Mouse (Mus musculus): ENCODE data around the gene Tdrd5. TPM values are rescaled to one million over a fixed set of nuclear protein-coding genes. Genes with fewer than 3 reads are reported as not detected.
A peak's percentile ranks its signal among the peaks of the same experiment; 100 is the strongest.

Tdrd5 gene
- total and polyA plus RNA-seq, 3 experiments: 3.4 to 4.1 TPM; not detected in 1

DNA sequence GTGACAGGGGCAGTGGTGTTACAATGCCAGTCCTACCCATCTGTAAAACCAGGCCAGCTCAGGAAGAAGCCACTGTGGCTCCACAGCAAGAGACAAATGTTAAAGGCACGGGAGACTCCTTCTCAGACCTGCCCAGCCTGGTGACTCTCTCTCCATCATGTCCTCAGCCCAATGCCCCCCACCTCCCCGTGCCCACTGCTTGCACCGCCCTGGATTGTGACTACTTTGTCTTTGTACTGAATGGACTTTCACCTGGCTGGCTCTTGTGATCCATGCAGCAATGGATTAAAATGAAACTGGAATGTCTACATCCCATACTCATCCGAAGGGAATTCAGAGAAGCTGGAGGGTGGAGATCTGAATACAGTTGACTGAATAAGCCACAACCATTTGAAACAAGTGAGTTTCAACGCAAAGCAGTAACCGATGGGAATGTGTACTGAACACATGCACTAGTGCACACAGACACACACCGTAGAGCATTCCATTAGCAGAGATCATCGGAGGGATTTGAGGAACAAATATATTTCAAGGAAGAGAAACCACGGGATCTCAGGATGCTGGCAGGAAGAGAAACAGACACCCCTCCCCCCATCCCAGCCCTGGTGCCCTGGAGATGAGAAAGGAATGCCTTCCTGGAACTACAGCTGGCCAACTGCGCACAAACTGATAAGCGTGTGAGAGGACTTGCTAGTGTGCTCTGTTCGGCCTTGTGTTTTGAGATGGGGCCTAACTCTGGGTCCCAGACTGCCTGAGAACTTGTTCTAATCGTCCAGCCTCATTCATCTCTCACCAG lies 81.1 kb downstream of the Tdrd5 start:
- no peaks in the 10 kb centered on the region for H3K9me3 ChIP-seq (replicated peaks; ENCODE audit: insufficient read depth, low read length)
- H3K27ac ChIP-seq (ENCODE audit: control insufficient read depth, low read depth, low read length): no peak overlapping the region
- TF ChIP-seq POLR2AphosphoS5 (IDR thresholded peaks at IDR 0.05; ENCODE audit: borderline replicate concordance, low read depth, low read length): no peak
- 0 out of 2 replicates have a peak, but pooled peaks have one; percentile 13 for TF ChIP-seq ETS1 (IDR thresholded peaks at IDR 0.05; ENCODE audit: low read depth, low read length)
- TF ChIP-seq TAL1 (IDR thresholded peaks at IDR 0.05; ENCODE audit: low read length): peak; percentile 55
- DNase-seq (ENCODE audit: low read depth, low spot score): no peak
- H3K9ac ChIP-seq (ENCODE audit: control insufficient read depth, low read depth, low read length, poor library complexity, severe bottlenecking): no peak overlapping the region
- no peak overlapping the region for H3K4me3 ChIP-seq (ENCODE audit: control insufficient read depth in 1 of 2, insufficient read depth in 1 of 2, low read depth in 2 of 2, low read length in 2 of 2)
- H3K27me3 ChIP-seq (ENCODE audit: control insufficient read depth in 1 of 2, insufficient read depth in 2 of 2, low read length in 2 of 2): no peaks in the 10 kb centered on the region
- no peaks in the 10 kb centered on the region for H3K79me2 ChIP-seq (ENCODE audit: control insufficient read depth, insufficient read depth, low read length, poor library complexity)
- 0 out of 4 replicates have a peak, but pooled peaks cover 0 to 2% of the 10 kb centered on the region in 2 experiments for H3K36me3 ChIP-seq (ENCODE audit: control insufficient read depth in 1 of 2, insufficient read depth in 2 of 2, low read length in 2 of 2)
- H3K4me1 ChIP-seq (ENCODE audit: control insufficient read depth in 1 of 2, insufficient read depth in 2 of 2, low read length in 2 of 2): peaks cover 0 to 7% of the 10 kb centered on the region in 2 experiments

DNA sequence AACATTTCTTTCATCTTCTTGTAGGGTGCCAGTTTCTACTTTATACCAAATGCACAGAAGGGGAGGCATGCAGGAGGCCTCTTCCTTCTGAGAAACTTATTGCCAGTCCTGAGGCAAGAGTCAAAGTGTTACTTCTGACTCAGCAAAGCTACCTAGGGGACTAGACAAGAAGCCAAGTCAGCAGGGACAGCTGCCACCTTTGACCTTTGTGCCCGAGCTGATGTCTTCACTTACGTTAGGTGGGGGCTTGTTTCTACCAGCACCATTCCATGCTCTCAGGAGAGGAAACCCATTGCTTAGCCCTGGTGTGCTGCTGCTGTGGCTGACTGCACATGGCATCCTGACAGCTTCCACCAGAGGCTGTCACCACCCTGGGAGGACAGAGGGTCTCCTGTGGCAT lies 82.1 kb downstream of the Tdrd5 start:
- TF ChIP-seq GABPA (IDR thresholded peaks at IDR 0.05; ENCODE audit: low read depth, low read length) (no peak), ELF1 (IDR thresholded peaks at IDR 0.05; ENCODE audit: low read depth, low read length) (no peak)
- peaks cover 0 to 7% of the 10 kb centered on the region in 2 experiments; a peak in 2 of 4 replicates for H3K36me3 ChIP-seq (ENCODE audit: control insufficient read depth in 1 of 2, insufficient read depth in 2 of 2, low read length in 2 of 2)
- H3K9ac ChIP-seq (ENCODE audit: control insufficient read depth, low read depth, low read length, poor library complexity, severe bottlenecking): no peak overlapping the region
- H3K9me3 ChIP-seq (replicated peaks; ENCODE audit: insufficient read depth, low read length): no peaks in the 10 kb centered on the region
- peaks cover 0 to 14% of the 10 kb centered on the region in 2 experiments for H3K4me1 ChIP-seq (ENCODE audit: control insufficient read depth in 1 of 2, insufficient read depth in 2 of 2, low read length in 2 of 2)
- DNase-seq (ENCODE audit: low read depth, low spot score): no peak
- H3K27ac ChIP-seq (ENCODE audit: control insufficient read depth, low read depth, low read length): no peak overlapping the region
- no peaks in the 10 kb centered on the region for H3K79me2 ChIP-seq (ENCODE audit: control insufficient read depth, insufficient read depth, low read length, poor library complexity)
- H3K27me3 ChIP-seq (ENCODE audit: control insufficient read depth in 1 of 2, insufficient read depth in 2 of 2, low read length in 2 of 2): no peaks in the 10 kb centered on the region
- no peak overlapping the region for H3K4me3 ChIP-seq (ENCODE audit: control insufficient read depth in 1 of 2, insufficient read depth in 1 of 2, low read depth in 2 of 2, low read length in 2 of 2)

- no peak overlapping the region for H3K4me3 ChIP-seq (ENCODE audit: control insufficient read depth in 1 of 2, insufficient read depth in 1 of 2, low read depth in 2 of 2, low read length in 2 of 2)
- H3K27ac ChIP-seq (ENCODE audit: control insufficient read depth, low read depth, low read length): no peak overlapping the region
- no peak overlapping the region for H3K9ac ChIP-seq (ENCODE audit: control insufficient read depth, low read depth, low read length, poor library complexity, severe bottlenecking)
- peaks cover 0 to 8% of the 10 kb centered on the region in 2 experiments; a peak in 2 of 4 replicates for H3K36me3 ChIP-seq (ENCODE audit: control insufficient read depth in 1 of 2, insufficient read depth in 2 of 2, low read length in 2 of 2)
- no peak for DNase-seq (ENCODE audit: low read depth, low spot score)
- peaks cover 0 to 16% of the 10 kb centered on the region in 2 experiments for H3K4me1 ChIP-seq (ENCODE audit: control insufficient read depth in 1 of 2, insufficient read depth in 2 of 2, low read length in 2 of 2)
- no peaks in the 10 kb centered on the region for H3K79me2 ChIP-seq (ENCODE audit: control insufficient read depth, insufficient read depth, low read length, poor library complexity)
- TF ChIP-seq GATA1 (IDR thresholded peaks at IDR 0.05; ENCODE audit: low read depth, low read length) (no peak), CTCF (IDR thresholded peaks at IDR 0.05 in 2 of 3, conservative IDR thresholded peaks at IDR 0.05 in 1 of 3; ENCODE audit: control insufficient read depth in 1 of 3, insufficient read depth in 1 of 3, low read depth in 2 of 3, low read length in 3 of 3, poor library complexity in 1 of 3, severe bottlenecking in 1 of 3) (no peak), MEF2A (IDR thresholded peaks at IDR 0.05; ENCODE audit: extremely low read depth, insufficient replicate concordance, low read depth, low read length, poor library complexity, severe bottlenecking) (no peak), RAD21 (IDR thresholded peaks at IDR 0.05; ENCODE audit: low read depth, low read length) (no peak), ELF1 (IDR thresholded peaks at IDR 0.05; ENCODE audit: low read depth, low read length) (no peak), MAZ (IDR thresholded peaks at IDR 0.05; ENCODE audit: low read depth, low read length) (no peak), USF2 (IDR thresholded peaks at IDR 0.05; ENCODE audit: borderline replicate concordance in 1 of 2, insufficient read depth in 1 of 2, low read depth in 1 of 2, low read length in 2 of 2) (no peak), ZKSCAN1 (IDR thresholded peaks at IDR 0.05; ENCODE audit: low read depth, low read length) (no peak), USF1 (IDR thresholded peaks at IDR 0.05; ENCODE audit: low read depth, low read length) (no peak), EP300 (IDR thresholded peaks at IDR 0.05; ENCODE audit: low read depth in 1 of 2, low read length in 2 of 2) (no peak), POLR2A (IDR thresholded peaks at IDR 0.05; ENCODE audit: control insufficient read depth in 1 of 2, insufficient read depth in 1 of 2, low read depth in 1 of 2, low read length in 2 of 2, poor library complexity in 1 of 2) (no peak), ZC3H11A (IDR thresholded peaks at IDR 0.05; ENCODE audit: low read depth, low read length) (no peak), CHD1 (IDR thresholded peaks at IDR 0.05; ENCODE audit: low read depth, low read length) (no peak)
- H3K27me3 ChIP-seq (ENCODE audit: control insufficient read depth in 1 of 2, insufficient read depth in 2 of 2, low read length in 2 of 2): no peaks in the 10 kb centered on the region
- H3K9me3 ChIP-seq (replicated peaks; ENCODE audit: insufficient read depth, low read length): no peaks in the 10 kb centered on the region
Measured at GRCm38 (mm10) chr1:156218573-156218972, 84.9 kb downstream of the Tdrd5 start.

All from MEL (cell line).